Mouse (Mus musculus): ENCODE data around the gene Akt3.

Gene Akt3

GRCm38 (mm10) chr1:176982671-176983070 is 275.3 kb downstream of the Akt3 start:
- DNase-seq (ENCODE audit: low spot score), result peak; percentile 65

- no peak for DNase-seq (ENCODE audit: low spot score)
Measured at GRCm38 (mm10) chr1:176981511-176981910, 276.5 kb downstream of the Akt3 start.

- no peak for DNase-seq (ENCODE audit: low spot score)
Measured at GRCm38 (mm10) chr1:176980801-176981400, 277.1 kb downstream of the Akt3 start.

- no peak for DNase-seq (ENCODE audit: low spot score)
Measured at GRCm38 (mm10) chr1:176980140-176980539, 277.9 kb downstream of the Akt3 start.

- DNase-seq (ENCODE audit: low spot score), result no peak
Measured at GRCm38 (mm10) chr1:176979235-176979634, 278.8 kb downstream of the Akt3 start.

- DNase-seq (ENCODE audit: low spot score), result no peak
Measured at GRCm38 (mm10) chr1:176973356-176974088, 284.5 kb downstream of the Akt3 start.

- no peak for DNase-seq (ENCODE audit: low spot score)
Measured at GRCm38 (mm10) chr1:176971479-176971797, 286.6 kb downstream of the Akt3 start.

GRCm38 (mm10) chr1:176970635-176971478 is 287.1 kb downstream of the Akt3 start:
- DNase-seq (ENCODE audit: low spot score), result no peak

Data from adipocyte (in vitro differentiated cells).